Mouse (Mus musculus): Measurements from ENCODE around the gene Cblb. TPM values are rescaled to one million over a fixed set of nuclear protein-coding genes. Genes with fewer than 3 reads are reported as not detected.

Gene Cblb
- polyA plus RNA-seq, 1 experiment = 1.2 TPM

DNA sequence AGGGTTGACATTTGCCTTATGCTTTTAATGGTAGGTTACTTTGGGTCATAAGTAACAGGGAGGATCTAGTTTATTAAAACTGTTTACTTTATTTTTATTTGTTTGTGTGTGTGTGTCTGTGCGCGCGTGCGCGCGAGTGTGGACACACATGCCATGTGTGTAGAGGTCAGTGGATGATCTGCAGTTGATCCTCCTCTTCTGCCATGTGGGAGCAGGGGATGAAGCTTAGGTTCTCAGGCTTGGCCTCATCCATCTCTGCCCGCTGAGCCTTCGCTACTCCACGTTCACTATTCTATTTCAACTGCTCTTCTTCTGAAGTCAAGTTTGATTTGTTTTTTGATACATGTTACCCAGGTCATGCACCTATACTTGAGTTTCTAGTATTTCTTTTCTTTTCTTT, 73.6 kb downstream of the Cblb start:
- Histone ChIP-seq H3K9me3 (no peaks in the 10 kb centered on the region), H3K27me3 (replicated peaks) (no peaks in the 10 kb centered on the region), H3K36me3 (replicated peaks; ENCODE audit: low read length) (peaks cover 17% of the 10 kb centered on the region), H3K4me1 (peaks cover 5% of the 10 kb centered on the region; the same call in 1 of the 2 replicates), H3K4me3 (replicated peaks) (no peak overlapping the region)
- TF ChIP-seq FLI1 (IDR thresholded peaks at IDR 0.05; ENCODE audit: low read length) (no peak), GATA1 (IDR thresholded peaks at IDR 0.05; ENCODE audit: borderline replicate concordance, low read length) (no peak)

- TF ChIP-seq FLI1 (IDR thresholded peaks at IDR 0.05; ENCODE audit: low read length) = no peak
- TF ChIP-seq GATA1 (IDR thresholded peaks at IDR 0.05; ENCODE audit: borderline replicate concordance, low read length) = no peak
- Histone ChIP-seq H3K36me3 (replicated peaks; ENCODE audit: low read length) (peaks cover 3% of the 10 kb centered on the region), H3K9me3 (no peaks in the 10 kb centered on the region), H3K4me3 (replicated peaks) (no peak overlapping the region), H3K4me1 (peaks cover 5% of the 10 kb centered on the region; the same call in 1 of the 2 replicates), H3K27me3 (replicated peaks) (no peaks in the 10 kb centered on the region)
These were observed 76.8 kb downstream of the Cblb start for GRCm38 (mm10) chr16:52107836-52108235.

GRCm38 (mm10) chr16:52114473-52114872, 83.4 kb downstream of the Cblb start:
- Histone ChIP-seq H3K4me3 (replicated peaks) (no peak overlapping the region), H3K27me3 (replicated peaks) (no peaks in the 10 kb centered on the region), H3K36me3 (replicated peaks; ENCODE audit: low read length) (peaks cover 10% of the 10 kb centered on the region), H3K9me3 (no peaks in the 10 kb centered on the region), H3K4me1 (peaks cover 7% of the 10 kb centered on the region; the same call in 1 of the 2 replicates)
- no peak for TF ChIP-seq FLI1 (IDR thresholded peaks at IDR 0.05; ENCODE audit: low read length)
- TF ChIP-seq GATA1 (IDR thresholded peaks at IDR 0.05; ENCODE audit: borderline replicate concordance, low read length) = no peak

- Histone ChIP-seq H3K4me1 (peaks cover 27% of the 10 kb centered on the region), H3K36me3 (replicated peaks; ENCODE audit: low read length) (peaks cover 4% of the 10 kb centered on the region), H3K9me3 (no peaks in the 10 kb centered on the region), H3K27me3 (replicated peaks) (no peaks in the 10 kb centered on the region), H3K4me3 (replicated peaks) (no peak overlapping the region)
- TF ChIP-seq FLI1 (IDR thresholded peaks at IDR 0.05; ENCODE audit: low read length) (no peak), GATA1 (IDR thresholded peaks at IDR 0.05; ENCODE audit: borderline replicate concordance, low read length) (no peak)
These were observed 88.0 kb downstream of the Cblb start for GRCm38 (mm10) chr16:52119003-52119402.

DNA sequence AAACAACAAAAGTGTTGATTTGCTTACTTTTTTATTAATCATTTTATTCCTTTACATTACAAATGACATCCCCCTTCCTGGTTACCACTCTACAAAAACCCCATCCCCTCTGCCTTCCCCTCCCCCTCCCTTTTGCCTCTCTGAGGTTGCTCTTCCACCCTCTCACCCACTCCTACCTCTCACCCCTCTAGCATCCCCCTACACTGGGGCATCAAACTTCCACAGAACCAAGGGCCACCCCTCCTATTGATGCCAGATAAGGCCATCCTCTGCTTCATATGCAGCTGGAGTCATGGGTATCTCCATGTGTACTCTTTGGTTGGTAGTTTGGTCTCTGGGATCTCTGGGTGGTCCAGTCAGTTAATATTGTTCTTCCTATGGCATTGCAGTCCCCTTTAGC, 93.9 kb downstream of the Cblb start:
- Histone ChIP-seq H3K4me1 (peaks cover 26% of the 10 kb centered on the region), H3K27me3 (replicated peaks) (no peaks in the 10 kb centered on the region), H3K36me3 (replicated peaks; ENCODE audit: low read length) (peaks cover 8% of the 10 kb centered on the region), H3K4me3 (replicated peaks) (no peak overlapping the region), H3K9me3 (no peaks in the 10 kb centered on the region)
- no peak for TF ChIP-seq FLI1 (IDR thresholded peaks at IDR 0.05; ENCODE audit: low read length)
- no peak for TF ChIP-seq GATA1 (IDR thresholded peaks at IDR 0.05; ENCODE audit: borderline replicate concordance, low read length)

GRCm38 (mm10) chr16:52125896-52126295, 94.9 kb downstream of the Cblb start:
- no peak for TF ChIP-seq GATA1 (IDR thresholded peaks at IDR 0.05; ENCODE audit: borderline replicate concordance, low read length)
- TF ChIP-seq FLI1 (IDR thresholded peaks at IDR 0.05; ENCODE audit: low read length) = no peak
- Histone ChIP-seq H3K4me3 (replicated peaks) (no peak overlapping the region), H3K4me1 (peaks cover 19% of the 10 kb centered on the region), H3K36me3 (replicated peaks; ENCODE audit: low read length) (peaks cover 10% of the 10 kb centered on the region), H3K9me3 (no peaks in the 10 kb centered on the region), H3K27me3 (replicated peaks) (no peaks in the 10 kb centered on the region)

DNA sequence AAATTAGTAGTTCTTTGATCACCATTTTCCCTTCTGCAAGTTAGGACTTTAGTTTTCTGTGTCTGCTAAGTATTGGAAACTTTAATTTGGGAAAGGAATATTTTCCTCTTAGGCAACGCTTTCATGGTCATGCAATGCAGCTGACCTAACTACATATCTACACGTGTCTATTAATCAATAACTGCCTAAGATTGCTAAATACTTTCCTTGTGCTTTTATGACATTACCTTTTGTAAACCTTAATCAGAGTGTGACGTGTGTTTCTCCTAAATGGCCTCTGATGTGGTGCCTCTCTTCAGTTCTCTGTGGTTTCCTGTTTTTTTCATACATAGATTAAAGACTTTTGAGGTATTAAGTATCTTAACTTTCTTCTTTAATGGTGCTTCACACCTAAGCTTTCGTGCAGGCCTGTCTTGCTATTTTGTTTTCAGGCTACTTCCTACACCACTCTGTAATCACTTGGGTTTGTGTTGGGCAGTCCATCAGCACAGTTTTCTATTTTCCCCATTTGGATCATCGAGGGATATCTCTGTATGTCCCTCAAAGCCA, 98.4 kb downstream of the Cblb start:
- no peaks in the 10 kb centered on the region for H3K9me3 ChIP-seq
- H3K4me1 ChIP-seq = peaks cover 19% of the 10 kb centered on the region
- H3K27me3 ChIP-seq (replicated peaks) = no peaks in the 10 kb centered on the region
- no peak for TF ChIP-seq FLI1 (IDR thresholded peaks at IDR 0.05; ENCODE audit: low read length)
- TF ChIP-seq GATA1 (IDR thresholded peaks at IDR 0.05; ENCODE audit: borderline replicate concordance, low read length) = no peak
- peaks cover 9% of the 10 kb centered on the region for H3K36me3 ChIP-seq (replicated peaks; ENCODE audit: low read length)
- H3K4me3 ChIP-seq (replicated peaks) = no peak overlapping the region

DNA sequence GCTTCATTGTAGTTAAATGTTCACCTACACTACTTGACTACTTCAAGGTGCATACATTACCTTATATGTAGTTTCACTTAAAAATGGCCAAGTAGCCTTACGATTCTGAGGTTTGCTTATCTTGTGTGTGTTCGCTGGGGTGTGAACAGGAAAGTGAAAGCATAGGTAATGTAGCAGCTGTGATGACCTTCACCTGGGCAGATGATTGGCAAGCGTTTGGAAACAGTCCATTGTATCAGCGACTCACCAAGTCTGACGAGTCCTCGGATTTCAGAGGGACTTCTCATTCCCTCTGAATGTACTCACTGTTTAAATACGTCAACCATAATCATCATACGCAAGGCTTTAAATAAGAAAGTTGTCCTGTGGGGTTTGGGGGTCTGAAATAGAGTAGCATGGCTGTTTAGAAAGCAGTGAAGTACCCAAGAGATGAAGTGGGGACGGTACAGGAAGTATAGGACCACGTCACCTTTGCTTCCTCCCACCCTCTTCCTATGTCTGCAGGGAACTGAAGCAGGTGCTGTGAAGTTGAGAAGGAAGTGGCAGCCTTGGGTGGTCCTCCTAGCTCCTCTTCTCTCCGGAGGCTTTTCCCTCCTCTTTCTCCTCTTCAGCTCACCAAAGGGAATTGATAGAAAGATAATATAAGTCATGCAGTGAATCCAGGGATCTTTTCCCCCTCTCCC, 101.9 kb downstream of the Cblb start:
- H3K36me3 ChIP-seq (replicated peaks; ENCODE audit: low read length) = peaks cover 19% of the 10 kb centered on the region
- H3K4me1 ChIP-seq = peaks cover 27% of the 10 kb centered on the region
- H3K4me3 ChIP-seq (replicated peaks) = no peak overlapping the region
- no peaks in the 10 kb centered on the region for H3K9me3 ChIP-seq
- no peak for TF ChIP-seq FLI1 (IDR thresholded peaks at IDR 0.05; ENCODE audit: low read length)
- H3K27me3 ChIP-seq (replicated peaks) = no peaks in the 10 kb centered on the region

DNA sequence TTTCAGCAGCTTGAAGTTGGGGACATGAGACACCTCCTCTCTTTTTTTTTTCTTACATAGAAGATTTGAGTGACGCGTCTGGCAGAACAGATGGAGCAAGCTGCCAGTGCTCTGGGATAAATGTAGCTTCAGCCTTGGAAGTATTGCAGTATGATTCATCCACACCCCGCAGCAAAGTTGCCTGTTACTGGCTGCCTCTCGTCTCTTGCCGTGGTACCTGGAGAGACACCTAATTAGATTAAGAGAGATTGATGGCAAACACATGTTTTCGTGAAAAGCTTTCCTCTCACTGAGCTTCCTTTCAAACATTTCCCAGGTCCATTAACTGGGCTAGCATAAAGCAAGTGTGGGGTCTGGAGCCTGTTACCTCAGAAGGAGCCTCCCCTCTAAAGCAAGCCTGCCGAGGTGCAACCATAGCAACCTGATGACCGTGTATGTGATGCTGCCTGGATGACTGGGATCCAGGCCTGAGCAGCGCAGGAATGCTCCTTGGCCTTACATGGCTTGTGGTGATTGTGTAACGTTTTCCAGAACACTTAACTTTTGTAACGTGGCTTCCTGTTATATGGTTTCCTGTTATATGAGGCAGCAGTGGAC, 103.7 kb downstream of the Cblb start:
- Histone ChIP-seq H3K4me1 (peaks cover 21% of the 10 kb centered on the region), H3K4me3 (replicated peaks) (no peak overlapping the region), H3K27me3 (replicated peaks) (no peaks in the 10 kb centered on the region), H3K9me3 (no peaks in the 10 kb centered on the region), H3K36me3 (replicated peaks; ENCODE audit: low read length) (peaks cover 23% of the 10 kb centered on the region)
- TF ChIP-seq FLI1 (IDR thresholded peaks at IDR 0.05; ENCODE audit: low read length) = no peak
- no peak for TF ChIP-seq GATA1 (IDR thresholded peaks at IDR 0.05; ENCODE audit: borderline replicate concordance, low read length)

- H3K36me3 ChIP-seq (replicated peaks; ENCODE audit: low read length) = peaks cover 21% of the 10 kb centered on the region
- H3K27me3 ChIP-seq (replicated peaks) = no peaks in the 10 kb centered on the region
- peaks cover 20% of the 10 kb centered on the region for H3K4me1 ChIP-seq
- no peaks in the 10 kb centered on the region for H3K9me3 ChIP-seq
- no peak overlapping the region for H3K4me3 ChIP-seq (replicated peaks)
- TF ChIP-seq FLI1 (IDR thresholded peaks at IDR 0.05; ENCODE audit: low read length) (no peak), GATA1 (IDR thresholded peaks at IDR 0.05; ENCODE audit: borderline replicate concordance, low read length) (no peak)
These were observed 104.8 kb downstream of the Cblb start for GRCm38 (mm10) chr16:52135689-52136390.

Measured in megakaryocyte, embryonic 14.5 days (primary cell).